Mouse (Mus musculus): ENCODE results near the gene Mefv.
"Not testable (repeated sequence)": the region's sequence is repeated elsewhere in the genome, so short reads cannot be mapped to it uniquely, and the experiment has no call there.

The Mefv gene

DNA sequence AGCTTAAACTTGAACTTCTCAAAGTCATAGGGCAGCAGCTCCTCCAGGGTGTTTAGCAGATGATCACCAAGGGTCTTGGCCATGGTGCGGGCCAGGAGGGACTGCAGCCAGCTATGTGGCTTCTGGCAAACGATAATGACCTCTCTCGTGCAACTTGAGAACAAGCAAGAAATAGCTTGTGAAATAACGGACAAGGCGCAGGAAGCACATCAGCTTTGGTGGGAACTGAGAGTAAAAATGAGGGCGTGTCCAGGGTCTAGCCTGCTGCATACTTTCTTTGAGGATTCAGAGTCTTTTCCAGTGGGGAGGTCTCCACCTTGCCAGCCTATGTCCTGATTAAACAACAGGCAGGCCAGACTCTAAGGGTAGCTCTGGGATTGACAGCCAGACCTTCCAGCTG lies at the start of gene Mefv:
Mefv (minus strand) TSS at position 118 of the 400 bp plus-strand sequence.
- DNase-seq, result no peak

DNA sequence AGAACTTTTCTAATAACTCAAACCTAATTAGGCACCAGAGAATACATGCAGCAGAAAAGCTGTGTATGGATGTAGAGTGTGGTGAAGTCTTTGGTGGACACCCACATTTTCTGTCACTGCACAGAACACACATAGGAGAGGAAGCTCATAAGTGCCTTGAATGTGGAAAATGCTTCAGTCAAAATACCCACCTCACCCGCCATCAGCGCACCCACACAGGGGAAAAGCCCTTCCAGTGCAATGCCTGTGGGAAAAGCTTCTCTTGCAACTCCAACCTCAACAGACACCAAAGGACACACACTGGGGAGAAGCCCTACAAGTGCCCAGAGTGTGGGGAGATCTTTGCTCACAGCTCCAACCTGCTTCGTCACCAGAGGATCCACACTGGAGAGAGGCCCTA lies 31.1 kb upstream of the Mefv start:
- DNase-seq, result no peak

- peak; percentile 19 for DNase-seq
Observed at GRCm38 (mm10) chr16:3745656-3746055, 27.8 kb upstream of the Mefv start.

DNA sequence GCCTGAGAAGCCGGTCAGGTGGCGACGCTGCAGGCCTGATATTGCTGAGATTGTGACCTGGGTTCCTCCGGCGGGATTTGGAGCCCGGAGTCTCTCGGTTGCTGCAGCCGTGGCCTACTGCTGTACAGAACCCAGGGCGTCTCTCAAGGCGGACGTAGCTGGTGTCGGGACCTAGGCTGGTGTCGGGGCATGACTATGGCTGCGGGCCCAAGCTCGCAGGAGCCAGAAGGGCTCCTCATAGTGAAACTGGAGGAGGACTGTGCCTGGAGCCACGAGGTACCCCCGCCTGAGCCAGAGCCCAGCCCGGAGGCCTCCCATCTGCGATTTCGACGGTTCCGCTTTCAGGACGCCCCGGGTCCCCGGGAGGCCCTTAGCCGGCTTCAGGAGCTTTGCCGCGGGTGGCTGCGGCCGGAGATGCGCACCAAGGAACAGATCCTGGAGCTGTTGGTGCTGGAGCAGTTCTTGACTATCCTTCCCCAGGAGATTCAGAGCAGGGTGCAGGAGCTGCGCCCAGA lies 26.3 kb upstream of the Mefv start:
- DNase-seq, result no peak

DNA sequence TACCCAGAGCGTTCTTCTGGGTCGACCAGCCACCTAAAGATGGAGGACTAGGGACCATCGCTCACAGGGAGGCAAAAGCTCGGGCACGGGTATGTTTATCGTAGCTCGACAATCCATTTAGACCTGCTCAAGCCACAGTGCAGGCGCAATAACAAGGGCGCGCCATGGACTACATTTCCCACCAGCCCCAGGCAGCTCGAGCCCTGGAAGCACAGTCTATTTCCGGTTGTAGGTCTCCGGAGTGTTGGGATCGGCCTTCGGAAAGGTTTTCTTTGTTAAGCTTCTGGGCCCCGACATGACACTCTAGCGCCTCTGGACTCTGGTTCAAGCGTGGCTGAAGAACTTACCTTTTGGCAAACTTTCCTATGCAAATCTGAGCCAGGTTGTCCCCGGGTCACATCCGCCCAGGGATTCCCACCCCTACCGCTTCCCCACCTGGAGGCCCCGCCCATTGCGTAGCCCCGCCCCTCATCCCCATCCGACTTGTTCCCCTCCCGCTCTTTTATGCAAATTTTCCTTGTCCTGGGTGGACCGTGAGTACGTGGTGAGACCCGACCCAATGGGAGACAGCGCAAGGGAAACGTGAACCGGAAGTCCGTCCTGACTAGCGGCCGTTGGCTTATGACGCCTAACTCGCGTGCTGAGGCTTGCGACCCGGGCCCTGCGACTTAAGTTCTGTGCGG lies 25.7 kb upstream of the Mefv start, which contains the start of gene Zfp263:
Zfp263 (plus strand) TSS at position 591 of the 683 bp plus-strand sequence.
- DNase-seq, result peak; percentile 89

- DNase-seq, result peak; percentile 12
Observed at GRCm38 (mm10) chr16:3742466-3742865, 24.6 kb upstream of the Mefv start.

DNA sequence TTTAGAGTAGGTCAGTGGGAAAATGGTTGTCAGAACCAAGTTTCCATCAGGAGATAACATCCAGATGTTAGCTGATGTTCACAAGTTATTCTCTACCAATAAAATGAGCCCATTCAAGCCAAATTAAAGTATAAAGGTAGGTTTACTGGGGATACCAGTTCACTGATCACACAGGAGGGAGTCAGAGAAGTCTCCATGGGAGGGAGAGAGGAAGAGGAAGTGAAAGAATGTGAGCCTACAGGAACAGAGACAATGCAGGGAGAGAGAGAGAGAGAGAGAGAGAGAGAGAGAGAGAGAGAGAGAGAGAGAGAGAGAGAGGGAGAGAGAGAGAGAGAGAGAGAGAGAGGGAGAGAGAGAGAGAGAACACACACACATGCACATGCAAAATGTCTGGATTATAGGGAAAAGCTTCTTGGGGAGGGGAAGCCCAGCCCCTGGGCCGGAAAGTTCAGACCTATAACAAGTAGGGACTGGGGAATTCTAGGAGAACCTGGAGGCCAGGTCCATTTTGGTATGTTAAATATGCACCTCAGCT lies 15.4 kb upstream of the Mefv start:
- no peak for DNase-seq

DNA sequence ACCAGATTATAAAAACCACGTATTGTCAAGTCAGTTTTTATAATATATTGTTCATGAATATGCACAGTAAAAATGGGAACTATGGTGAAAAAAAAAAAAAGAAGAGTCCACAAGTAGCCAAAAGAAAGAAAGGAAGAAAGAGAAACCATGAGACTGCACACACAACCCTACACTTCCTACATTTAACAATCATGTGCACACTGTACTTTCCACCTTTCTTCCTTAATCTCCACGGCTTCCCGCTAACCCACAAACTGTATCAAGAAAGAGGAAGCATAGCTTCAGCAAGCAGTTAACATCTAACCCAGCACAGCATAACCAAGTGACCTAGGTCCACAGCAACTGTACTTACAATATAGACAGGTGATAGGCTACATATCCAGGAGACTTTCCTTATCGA lies 14.7 kb upstream of the Mefv start:
- DNase-seq, result no peak

DNA sequence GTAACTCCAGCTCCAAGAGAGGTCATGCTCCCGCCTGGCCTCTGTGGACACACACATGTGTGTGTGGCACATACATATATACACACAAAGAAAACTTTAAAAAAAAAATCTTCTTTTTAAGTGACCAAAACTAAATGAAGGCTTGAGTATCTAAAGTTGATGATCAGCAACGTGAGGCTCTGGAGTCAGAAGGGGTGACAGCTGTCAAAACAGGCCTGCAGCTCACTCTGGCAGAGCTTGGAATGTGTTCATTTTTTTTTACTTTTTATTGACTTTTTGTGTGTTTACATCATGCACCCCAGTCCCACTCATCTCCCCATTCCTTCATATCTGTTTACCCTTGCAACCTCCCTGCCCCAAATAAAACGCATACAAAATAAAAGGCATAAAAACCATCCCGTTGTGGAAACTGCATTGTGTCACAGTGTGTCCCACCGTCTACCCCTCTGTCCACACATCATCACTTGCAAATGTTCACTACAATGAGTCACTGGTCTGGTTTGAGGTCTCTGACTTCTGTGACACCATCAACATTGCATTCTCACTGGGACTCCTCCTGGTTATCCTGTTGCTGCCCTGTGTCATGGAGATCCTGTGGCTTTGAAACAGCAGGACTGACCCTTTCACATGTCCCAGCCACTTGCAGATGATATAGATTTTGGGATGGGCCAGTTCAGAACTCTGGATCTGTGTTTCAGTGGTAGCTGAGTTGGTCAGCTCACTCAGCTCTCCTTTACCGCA lies 10.3 kb upstream of the Mefv start:
- DNase-seq, result no peak

DNA sequence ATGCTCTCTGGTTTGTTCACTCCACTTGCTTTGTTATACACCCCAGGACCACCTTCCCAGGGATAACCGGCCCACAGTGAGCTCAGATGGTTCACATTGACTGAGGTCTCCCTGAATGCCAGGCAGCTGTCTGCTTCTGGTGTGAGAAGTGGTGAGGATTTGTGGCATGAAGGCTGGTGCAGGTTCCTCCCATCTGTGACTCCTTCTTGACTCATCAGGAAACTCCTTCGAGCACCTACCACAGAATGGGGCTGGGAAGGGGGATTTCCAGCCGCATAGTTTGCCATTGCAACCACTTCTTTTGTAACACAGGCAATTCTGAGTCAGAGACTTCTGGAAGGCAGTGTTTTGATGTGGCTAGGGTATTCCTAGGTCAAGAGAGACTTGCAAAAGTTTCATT lies 5.3 kb upstream of the Mefv start:
- DNase-seq, result no peak

DNA sequence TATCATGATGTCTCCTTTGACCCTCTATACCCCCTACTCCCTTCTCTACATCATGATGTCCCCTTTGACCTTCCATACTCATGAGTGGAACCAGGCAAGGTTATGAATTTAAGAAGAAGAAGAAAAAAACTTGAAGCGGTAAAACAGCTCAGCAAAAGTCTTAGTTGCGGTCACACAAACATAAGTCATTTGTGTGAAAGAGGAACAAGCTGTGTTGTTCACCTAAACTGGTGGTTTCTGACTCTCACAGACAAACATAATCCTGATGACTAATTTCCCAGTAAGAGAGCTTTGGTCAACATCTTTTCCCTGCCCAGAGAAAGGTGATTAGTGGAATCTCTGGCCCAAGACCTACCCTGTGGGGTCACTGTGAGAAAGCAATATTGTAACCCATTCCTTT lies 3.2 kb downstream of the Mefv start:
- no peak for DNase-seq

DNA sequence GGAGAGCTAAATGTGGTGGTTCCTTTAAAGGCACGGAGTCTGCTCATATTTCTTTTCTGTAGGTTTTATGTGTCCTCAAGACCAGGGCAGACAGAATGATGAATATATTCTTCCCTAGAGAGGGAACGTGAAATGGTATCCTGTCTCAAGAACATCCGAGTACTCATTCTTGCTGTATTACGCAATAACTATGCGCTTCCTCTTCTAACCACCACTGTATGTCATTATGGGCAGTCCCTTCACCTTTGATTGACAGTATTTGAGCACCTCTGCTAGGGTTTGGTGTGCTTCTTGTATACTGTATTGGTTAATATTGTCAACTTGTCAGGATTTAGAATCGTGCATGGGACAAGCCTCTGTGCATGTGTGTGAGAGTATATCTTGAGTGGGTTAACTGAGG lies 11.2 kb downstream of the Mefv start:
- no peak for DNase-seq

DNA sequence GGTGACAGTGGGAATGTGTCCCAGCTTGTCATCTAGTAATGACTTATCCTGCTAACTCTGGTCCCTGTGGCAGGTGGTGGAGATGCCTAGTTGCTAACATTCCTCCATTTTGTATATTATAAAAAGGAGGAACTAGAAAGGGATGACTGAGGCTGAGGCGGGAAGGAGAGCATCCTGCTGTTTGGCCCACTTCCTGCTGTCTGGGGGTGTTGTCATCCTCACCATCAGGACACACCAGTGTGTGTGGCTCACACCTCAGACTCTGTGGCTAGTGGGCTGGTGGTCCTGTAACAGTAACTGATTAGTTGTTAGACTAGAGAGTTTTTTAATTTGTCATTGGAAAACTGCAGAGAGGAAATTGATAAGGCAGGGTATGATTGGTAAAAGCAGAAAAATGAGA lies 17.0 kb downstream of the Mefv start:
- DNase-seq, result no peak

DNA sequence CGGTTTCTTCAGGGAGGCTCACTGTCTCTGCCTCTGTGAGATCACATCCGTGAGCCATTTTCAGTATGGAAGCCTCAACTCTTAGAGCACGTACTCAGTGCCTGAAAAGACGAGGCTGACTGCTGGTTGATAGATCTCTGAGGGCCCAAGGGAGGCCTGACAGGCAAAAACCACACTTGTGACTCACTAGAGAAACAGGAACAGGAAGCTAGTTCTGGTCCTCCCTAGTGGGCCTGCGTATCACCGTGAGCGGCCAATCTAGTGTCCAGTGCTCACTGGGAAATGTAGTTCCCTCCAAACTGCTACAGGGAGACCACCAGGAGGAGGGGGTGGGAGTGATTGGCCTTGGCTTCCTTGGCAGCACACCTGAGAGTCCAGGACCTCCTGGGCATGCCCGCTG lies 18.6 kb downstream of the Mefv start:
- no peak for DNase-seq

DNA sequence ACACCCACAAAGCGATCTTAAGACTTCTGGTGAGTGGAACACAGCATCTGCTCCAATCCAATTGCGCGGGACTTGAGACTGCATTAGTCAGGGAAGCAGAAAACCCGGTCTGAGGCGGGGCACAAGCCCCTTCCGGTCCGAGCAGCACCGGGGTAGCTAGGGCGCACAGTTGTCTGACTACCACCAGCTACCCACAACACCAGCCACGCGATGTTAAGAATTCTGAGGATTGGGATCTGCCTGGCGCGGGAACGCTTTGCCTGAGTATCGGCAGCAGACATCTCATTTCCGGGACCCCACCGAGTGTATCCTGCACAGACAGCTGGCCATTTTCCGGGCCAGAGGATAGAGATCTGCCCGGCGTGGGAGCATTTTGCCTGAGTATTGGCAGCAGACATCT lies 28.3 kb downstream of the Mefv start:
- not testable (repeated sequence) for DNase-seq

Data from cerebellum, adult 11 months (tissue).